Mouse (Mus musculus): ENCODE results near the gene Wdr34. TPM values are rescaled to one million over a fixed set of nuclear protein-coding genes. Genes with fewer than 3 reads are reported as not detected.

Gene Wdr34
- polyA plus RNA-seq, 1 experiment from 2014 or later: 29.8 TPM

- Histone ChIP-seq H3K27ac (replicated peaks; ENCODE audit: low read depth, low read length) (no peak overlapping the region), H3K27me3 (ENCODE audit: control insufficient read depth, insufficient read depth, low read length) (no peaks in the 10 kb centered on the region), H3K9me3 (replicated peaks; ENCODE audit: control insufficient read depth, low read length) (no peaks in the 10 kb centered on the region), H3K4me1 (ENCODE audit: control insufficient read depth, insufficient read depth, low read length) (no peaks in the 10 kb centered on the region), H3K4me2 (ENCODE audit: low read depth, low read length) (peak overlapping the region; percentile 28), H3K4me3 (ENCODE audit: low read depth, low read length) (no peak overlapping the region), H3K36me3 (replicated peaks; ENCODE audit: control insufficient read depth, insufficient read depth, low read depth, low read length) (no peaks in the 10 kb centered on the region), H3K9ac (replicated peaks; ENCODE audit: low read length) (peak overlapping the region; percentile 34)
- 6% methylated on average over 12 of the region's 12 CpGs for WGBS
- ATAC-seq (replicated peaks; ENCODE audit: insufficient number of reproducible peaks, low FRiP score, low TSS enrichment, low read depth) (peak; percentile 60; the same call in 1 of the 2 replicates), DNase-seq (ENCODE audit: low spot score) (peak; percentile 38)
Observed at GRCm38 (mm10) chr2:30084632-30085031, 36.0 kb upstream of the Wdr34 start.

- Histone ChIP-seq H3K4me2 (ENCODE audit: low read depth, low read length) (no peak overlapping the region), H3K36me3 (replicated peaks; ENCODE audit: control insufficient read depth, insufficient read depth, low read depth, low read length) (no peaks in the 10 kb centered on the region), H3K4me1 (ENCODE audit: control insufficient read depth, insufficient read depth, low read length) (no peaks in the 10 kb centered on the region), H3K4me3 (ENCODE audit: low read depth, low read length) (no peak overlapping the region), H3K9ac (replicated peaks; ENCODE audit: low read length) (no peak overlapping the region), H3K27ac (replicated peaks; ENCODE audit: low read depth, low read length) (no peak overlapping the region), H3K27me3 (ENCODE audit: control insufficient read depth, insufficient read depth, low read length) (no peaks in the 10 kb centered on the region), H3K9me3 (replicated peaks; ENCODE audit: control insufficient read depth, low read length) (no peaks in the 10 kb centered on the region)
- ATAC-seq (replicated peaks; ENCODE audit: insufficient number of reproducible peaks, low FRiP score, low TSS enrichment, low read depth) (no peak), DNase-seq (ENCODE audit: low spot score) (no peak)
- WGBS: 59% methylated on average over 5 of the region's 5 CpGs
Observed at GRCm38 (mm10) chr2:30084113-30084512, 35.4 kb upstream of the Wdr34 start.

- Histone ChIP-seq H3K9me3 (replicated peaks; ENCODE audit: control insufficient read depth, low read length) (no peaks in the 10 kb centered on the region), H3K4me2 (ENCODE audit: low read depth, low read length) (no peak overlapping the region), H3K9ac (replicated peaks; ENCODE audit: low read length) (no peak overlapping the region), H3K27ac (replicated peaks; ENCODE audit: low read depth, low read length) (no peak overlapping the region), H3K27me3 (ENCODE audit: control insufficient read depth, insufficient read depth, low read length) (no peaks in the 10 kb centered on the region), H3K36me3 (replicated peaks; ENCODE audit: control insufficient read depth, insufficient read depth, low read depth, low read length) (no peaks in the 10 kb centered on the region), H3K4me1 (ENCODE audit: control insufficient read depth, insufficient read depth, low read length) (no peaks in the 10 kb centered on the region; the same call in 1 of the 2 replicates), H3K4me3 (ENCODE audit: low read depth, low read length) (no peak overlapping the region)
- ATAC-seq (replicated peaks; ENCODE audit: insufficient number of reproducible peaks, low FRiP score, low TSS enrichment, low read depth) (no peak), DNase-seq (ENCODE audit: low spot score) (no peak)
- 86% methylated on average over 15 of the region's 15 CpGs for WGBS
Observed at GRCm38 (mm10) chr2:30080181-30080800, 31.6 kb upstream of the Wdr34 start.

GRCm38 (mm10) chr2:30078760-30079159 lies 30.1 kb upstream of the Wdr34 start:
- ATAC-seq (replicated peaks; ENCODE audit: insufficient number of reproducible peaks, low FRiP score, low TSS enrichment, low read depth): no peak

GRCm38 (mm10) chr2:30078349-30078712 lies 29.6 kb upstream of the Wdr34 start:
- 0 out of 2 replicates have a peak, but pooled peaks have one; percentile 2 for ATAC-seq (replicated peaks; ENCODE audit: insufficient number of reproducible peaks, low FRiP score, low TSS enrichment, low read depth)

More at GRCm38 (mm10) chr2:30078760-30079159, 30.1 kb upstream of the Wdr34 start:
- H3K36me3 ChIP-seq (replicated peaks; ENCODE audit: control insufficient read depth, insufficient read depth, low read depth, low read length): no peaks in the 10 kb centered on the region
- H3K4me3 ChIP-seq (ENCODE audit: low read depth, low read length): no peak overlapping the region
- peak overlapping the region; percentile 83; the same call in 1 of the 2 replicates for H3K4me2 ChIP-seq (ENCODE audit: low read depth, low read length)
- 0 out of 2 replicates have a peak overlapping the region, but pooled peaks have one; percentile 11 for H3K27ac ChIP-seq (replicated peaks; ENCODE audit: low read depth, low read length)
- peak overlapping the region; percentile 66 for H3K9ac ChIP-seq (replicated peaks; ENCODE audit: low read length)
- no peaks in the 10 kb centered on the region for H3K27me3 ChIP-seq (ENCODE audit: control insufficient read depth, insufficient read depth, low read length)
- no peaks in the 10 kb centered on the region; the same call in 1 of the 2 replicates for H3K4me1 ChIP-seq (ENCODE audit: control insufficient read depth, insufficient read depth, low read length)
- WGBS: 66% methylated on average over 4 of the region's 4 CpGs
- H3K9me3 ChIP-seq (replicated peaks; ENCODE audit: control insufficient read depth, low read length): no peaks in the 10 kb centered on the region
- DNase-seq (ENCODE audit: low spot score): no peak

GRCm38 (mm10) chr2:30077502-30078348 lies 29.0 kb upstream of the Wdr34 start, which contains the start of gene Pkn3:
Gene Pkn3, plus strand, starts transcription at chr2:30077684.
- 2% methylated on average over 53 of the region's 53 CpGs for WGBS
- peaks cover 2% of the 10 kb centered on the region for H3K36me3 ChIP-seq (replicated peaks; ENCODE audit: control insufficient read depth, insufficient read depth, low read depth, low read length)
- no peaks in the 10 kb centered on the region for H3K27me3 ChIP-seq (ENCODE audit: control insufficient read depth, insufficient read depth, low read length)
- DNase-seq (ENCODE audit: low spot score) (peak; percentile 91), ATAC-seq (replicated peaks; ENCODE audit: insufficient number of reproducible peaks, low FRiP score, low TSS enrichment, low read depth) (peak; percentile 68)
- peak within 1 kb of the TSS; percentile 49 for H3K4me3 ChIP-seq (ENCODE audit: low read depth, low read length)
- H3K4me1 ChIP-seq (ENCODE audit: control insufficient read depth, insufficient read depth, low read length): no peaks in the 10 kb centered on the region; the same call in 1 of the 2 replicates
- peak within 1 kb of the TSS; percentile 83 for H3K4me2 ChIP-seq (ENCODE audit: low read depth, low read length)
- no peaks in the 10 kb centered on the region for H3K9me3 ChIP-seq (replicated peaks; ENCODE audit: control insufficient read depth, low read length)
- peak within 1 kb of the TSS; percentile 81; the same call in 1 of the 2 replicates for H3K27ac ChIP-seq (replicated peaks; ENCODE audit: low read depth, low read length)
- H3K9ac ChIP-seq (replicated peaks; ENCODE audit: low read length): peak within 1 kb of the TSS; percentile 66

More at GRCm38 (mm10) chr2:30078349-30078712, 29.6 kb upstream of the Wdr34 start:
- peak overlapping the region; percentile 49 for H3K4me3 ChIP-seq (ENCODE audit: low read depth, low read length)
- no peaks in the 10 kb centered on the region; the same call in 1 of the 2 replicates for H3K36me3 ChIP-seq (replicated peaks; ENCODE audit: control insufficient read depth, insufficient read depth, low read depth, low read length)
- no peak for DNase-seq (ENCODE audit: low spot score)
- H3K9ac ChIP-seq (replicated peaks; ENCODE audit: low read length): peak overlapping the region; percentile 66
- peak overlapping the region; percentile 83 for H3K4me2 ChIP-seq (ENCODE audit: low read depth, low read length)
- H3K27me3 ChIP-seq (ENCODE audit: control insufficient read depth, insufficient read depth, low read length): no peaks in the 10 kb centered on the region
- H3K27ac ChIP-seq (replicated peaks; ENCODE audit: low read depth, low read length): peak overlapping the region; percentile 53; the same call in 1 of the 2 replicates
- no peaks in the 10 kb centered on the region; the same call in 1 of the 2 replicates for H3K4me1 ChIP-seq (ENCODE audit: control insufficient read depth, insufficient read depth, low read length)
- 10% methylated on average over 10 of the region's 10 CpGs for WGBS
- no peaks in the 10 kb centered on the region for H3K9me3 ChIP-seq (replicated peaks; ENCODE audit: control insufficient read depth, low read length)

GRCm38 (mm10) chr2:30076959-30077358 lies 28.3 kb upstream of the Wdr34 start:
- Histone ChIP-seq H3K27me3 (ENCODE audit: control insufficient read depth, insufficient read depth, low read length) (no peaks in the 10 kb centered on the region), H3K27ac (replicated peaks; ENCODE audit: low read depth, low read length) (0 out of 2 replicates have a peak overlapping the region, but pooled peaks have one; percentile 25), H3K9me3 (replicated peaks; ENCODE audit: control insufficient read depth, low read length) (no peaks in the 10 kb centered on the region), H3K36me3 (replicated peaks; ENCODE audit: control insufficient read depth, insufficient read depth, low read depth, low read length) (peaks cover 2% of the 10 kb centered on the region), H3K4me2 (ENCODE audit: low read depth, low read length) (peak overlapping the region; percentile 83; the same call in 1 of the 2 replicates), H3K9ac (replicated peaks; ENCODE audit: low read length) (no peak overlapping the region), H3K4me3 (ENCODE audit: low read depth, low read length) (no peak overlapping the region), H3K4me1 (ENCODE audit: control insufficient read depth, insufficient read depth, low read length) (no peaks in the 10 kb centered on the region; the same call in 1 of the 2 replicates)
- 60% methylated on average over 6 of the region's 6 CpGs for WGBS
- DNase-seq (ENCODE audit: low spot score) (no peak), ATAC-seq (replicated peaks; ENCODE audit: insufficient number of reproducible peaks, low FRiP score, low TSS enrichment, low read depth) (no peak; the same call in 1 of the 2 replicates)
